Mouse (Mus musculus): ENCODE measurements at regions not wholly inside any gene's neighbourhood (a gene's known extent, or its start where the extent isn't known, plus 50 kb on each side); places are given as distances from the start of the nearest gene placed in this dataset.

DNA sequence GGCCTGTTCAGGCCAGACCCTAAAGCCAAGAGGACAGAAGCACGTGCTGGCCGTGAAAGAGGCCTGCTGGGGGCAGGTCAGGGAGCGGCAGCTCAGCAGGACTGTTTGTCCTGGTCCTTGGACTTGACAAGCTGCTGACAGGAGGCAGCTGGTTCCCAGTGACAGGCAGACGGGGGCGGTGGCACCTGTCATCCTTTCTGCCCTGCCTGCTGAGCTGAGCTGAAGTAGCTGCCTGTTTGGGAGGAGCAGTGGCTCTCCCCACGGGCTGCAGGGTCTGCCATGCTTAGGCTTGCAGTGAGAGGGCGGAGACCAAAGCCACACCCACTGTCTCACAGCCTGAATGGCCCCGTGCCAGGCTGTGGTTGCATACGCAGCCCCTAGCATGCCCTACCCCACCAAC is 50.4 kb upstream of the Otos start:
- TF ChIP-seq CTCF (IDR thresholded peaks at IDR 0.05; ENCODE audit: extremely low read depth, insufficient read depth, insufficient read length, insufficient replicate concordance) (no peak), POLR2A (IDR thresholded peaks at IDR 0.05; ENCODE audit: low read depth, low read length) (no peak)
